Mouse (Mus musculus) 3134 (cell line): ENCODE results near the gene Itpk1.
A peak's percentile ranks its signal among the peaks of the same experiment; 100 is the strongest.

Source experiments
- DNase-seq: peaks from one replicate; pipeline ENCODE4 v3.0.0-alpha.2; 2011; ENCODE audit warnings: low spot score; ENCODE audit not compliant: insufficient read length; ENCODE audit errors: extremely low read depth

Itpk1 gene

DNA sequence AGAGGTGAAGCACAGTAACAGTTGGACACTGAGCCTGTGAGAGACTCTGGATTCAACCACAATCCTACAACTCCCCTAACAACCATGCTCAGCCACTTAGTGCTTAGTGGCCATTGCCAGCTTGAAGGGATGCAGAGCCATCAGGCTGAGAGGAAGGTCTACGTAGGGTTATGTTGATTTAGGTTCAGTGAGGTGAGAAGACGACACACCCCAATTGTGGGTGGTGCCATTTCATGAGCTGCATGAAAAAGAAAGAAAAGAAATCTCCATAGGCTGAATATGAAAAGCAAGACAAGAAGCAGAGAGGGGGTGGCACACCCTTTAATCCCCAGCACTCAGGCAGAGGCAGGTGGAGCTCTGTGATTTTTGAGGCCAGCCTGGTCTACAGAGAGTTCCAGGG, 9.4 kb upstream of the Itpk1 start:
- no peak for DNase-seq

- no peak for DNase-seq
These were observed 8.6 kb upstream of the Itpk1 start for GRCm38 (mm10) chr12:102713153-102713865.

DNA sequence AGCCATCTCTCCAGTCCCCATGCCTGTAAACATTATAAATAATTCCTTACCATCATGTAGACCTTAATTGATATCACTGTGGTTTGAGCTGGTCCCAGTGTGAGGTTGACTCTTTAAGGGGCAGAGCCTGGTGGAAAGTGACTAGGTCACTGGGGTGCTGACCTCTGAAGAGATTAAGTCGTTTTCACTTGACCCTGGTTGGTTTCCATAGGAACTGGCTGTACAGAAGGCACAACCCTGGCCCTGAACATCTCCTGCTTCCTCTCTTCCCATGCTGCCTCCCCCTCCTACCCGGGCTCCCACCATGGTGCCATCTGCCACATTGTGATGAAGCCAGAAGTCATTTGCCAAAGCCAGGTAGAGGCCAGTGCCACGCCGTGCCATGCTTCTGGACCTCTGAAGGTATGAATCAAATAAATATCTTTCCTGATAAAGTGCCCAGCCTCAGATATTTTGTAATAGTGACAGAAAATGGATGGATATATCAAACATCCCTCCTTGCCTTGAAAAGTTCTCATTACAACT, 6.2 kb upstream of the Itpk1 start:
- no peak for DNase-seq

GRCm38 (mm10) chr12:102709896-102710295, 5.2 kb upstream of the Itpk1 start:
- no peak for DNase-seq

- DNase-seq, result peak; percentile 51
These were observed 3.5 kb upstream of the Itpk1 start for GRCm38 (mm10) chr12:102708220-102708619.

- DNase-seq, result no peak
These were observed 2.2 kb upstream of the Itpk1 start for GRCm38 (mm10) chr12:102706833-102707463.

- no peak for DNase-seq
These were observed 1.3 kb upstream of the Itpk1 start for GRCm38 (mm10) chr12:102705906-102706640.

- DNase-seq, result peak; percentile 84
These were observed 614 bp upstream of the Itpk1 start for GRCm38 (mm10) chr12:102705216-102705871.

DNA sequence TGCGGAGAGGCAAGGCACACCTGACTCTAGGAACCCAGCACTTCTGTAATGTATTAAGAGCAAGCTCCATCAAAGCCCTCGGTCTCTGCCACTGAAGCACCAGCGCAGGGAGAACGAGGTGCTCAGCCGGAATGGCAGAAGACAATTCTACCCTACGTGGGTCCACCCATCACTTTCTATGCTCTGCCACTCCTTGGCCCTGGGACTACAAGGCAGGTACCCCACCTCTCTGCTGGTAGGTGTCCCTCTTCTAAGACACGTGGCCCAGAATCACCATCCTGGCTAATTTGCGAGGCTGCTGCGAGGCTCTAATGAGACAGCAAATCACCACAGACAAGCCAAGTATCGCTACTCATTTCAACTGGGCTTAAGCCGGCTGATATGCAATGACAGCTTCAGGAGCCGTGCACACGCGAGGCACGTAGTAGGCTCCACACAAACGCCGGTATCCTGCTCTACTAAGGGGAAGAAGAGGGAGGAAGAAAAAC, 765 bp downstream of the Itpk1 start:
- DNase-seq, result peak; percentile 28

DNA sequence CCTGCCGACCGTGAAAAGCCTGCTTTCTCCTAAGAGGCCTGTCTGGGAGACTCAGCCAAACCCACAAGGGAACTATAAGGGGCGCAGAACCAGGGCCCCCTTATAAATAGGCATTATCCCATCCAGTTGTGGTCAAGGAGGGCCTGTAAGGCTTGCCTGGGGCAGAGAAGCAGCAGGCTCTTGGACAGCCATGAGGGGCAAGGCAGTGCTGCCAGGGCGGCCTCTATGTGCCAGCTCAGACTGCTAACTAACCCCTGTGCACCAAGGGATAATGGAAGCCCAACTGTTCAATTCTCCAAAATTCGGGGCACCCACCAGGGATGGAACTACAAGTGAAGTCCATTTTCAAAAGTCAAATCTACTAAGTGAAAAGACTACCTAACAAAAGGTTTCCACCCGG, 1.3 kb downstream of the Itpk1 start:
- DNase-seq, result no peak

DNA sequence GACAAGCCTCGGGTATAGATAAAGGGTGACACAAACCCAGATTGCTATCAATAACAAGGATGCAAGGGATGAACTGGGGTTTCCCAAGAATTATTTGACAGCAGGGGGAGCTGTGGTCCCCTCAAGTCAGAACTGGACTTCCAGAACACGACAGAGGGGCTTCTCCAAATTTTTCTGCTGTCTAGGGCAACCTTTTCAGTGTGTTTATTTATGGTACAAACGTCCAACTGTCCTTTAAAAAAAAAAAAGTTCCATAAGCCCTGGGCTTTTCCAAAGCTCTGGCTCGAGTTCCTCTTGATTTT, 1.7 kb downstream of the Itpk1 start:
- DNase-seq, result no peak

DNA sequence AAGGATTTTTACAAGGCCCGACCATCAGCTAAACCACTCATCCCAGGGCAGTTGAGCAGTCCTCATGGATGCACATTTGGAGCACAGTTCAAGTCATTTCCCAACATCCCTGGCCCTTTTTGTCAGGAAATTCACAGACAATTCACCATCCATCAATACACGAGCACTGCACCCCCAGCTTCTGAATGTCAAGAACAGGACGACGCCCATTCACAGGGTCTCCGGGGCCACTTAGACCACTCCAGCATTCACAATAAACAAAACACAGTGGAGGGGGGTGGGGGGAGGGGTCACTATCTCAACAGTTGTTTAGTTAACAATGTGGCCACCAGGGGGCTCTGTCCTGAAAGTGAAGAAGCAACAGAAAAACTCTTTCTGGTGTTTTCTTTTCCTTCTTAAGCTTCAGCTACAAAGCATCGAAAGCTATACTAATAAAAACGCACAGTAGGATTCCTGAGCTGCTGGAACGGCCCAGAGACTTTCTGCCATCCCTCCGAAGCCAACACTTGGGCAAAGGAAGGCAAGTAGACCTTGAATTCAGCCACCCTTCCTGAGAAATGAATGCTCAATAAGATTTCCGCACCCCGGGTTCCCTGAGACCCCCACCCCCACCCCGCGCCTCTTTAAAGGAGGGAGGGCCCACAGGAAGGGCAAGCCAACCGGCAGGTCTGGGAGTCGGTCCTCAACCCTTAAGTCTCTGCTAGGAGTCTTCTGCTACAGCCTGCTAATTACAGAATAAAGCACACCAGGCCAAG, 2.2 kb downstream of the Itpk1 start:
- peak; percentile 39 for DNase-seq

DNA sequence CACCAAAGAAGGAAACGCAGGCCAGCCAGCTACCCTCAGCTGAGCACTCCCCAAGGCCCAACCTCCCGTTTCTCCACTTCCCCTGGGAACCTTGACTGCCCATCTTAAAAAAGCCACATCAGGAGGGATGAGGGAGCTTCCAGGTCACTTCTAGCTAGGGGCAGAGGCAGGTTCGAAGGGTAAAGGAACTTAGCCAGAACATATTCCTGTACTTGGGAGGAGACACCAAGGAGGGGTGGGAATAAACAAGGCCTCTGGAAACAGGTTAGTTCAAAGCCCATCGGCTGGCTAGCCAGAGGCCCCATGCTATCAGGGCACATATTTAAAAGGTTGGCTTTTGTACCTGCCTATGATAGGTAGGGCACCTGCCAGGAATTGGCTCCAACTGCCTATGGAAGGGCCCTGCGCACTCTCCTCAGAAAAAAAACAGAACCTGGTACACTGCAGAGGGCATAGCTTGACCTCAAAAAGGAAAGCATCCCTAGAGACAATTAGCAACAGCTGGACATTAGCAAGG, 3.0 kb downstream of the Itpk1 start:
- no peak for DNase-seq

GRCm38 (mm10) chr12:102700453-102700852, 4.3 kb downstream of the Itpk1 start:
- no peak for DNase-seq

DNA sequence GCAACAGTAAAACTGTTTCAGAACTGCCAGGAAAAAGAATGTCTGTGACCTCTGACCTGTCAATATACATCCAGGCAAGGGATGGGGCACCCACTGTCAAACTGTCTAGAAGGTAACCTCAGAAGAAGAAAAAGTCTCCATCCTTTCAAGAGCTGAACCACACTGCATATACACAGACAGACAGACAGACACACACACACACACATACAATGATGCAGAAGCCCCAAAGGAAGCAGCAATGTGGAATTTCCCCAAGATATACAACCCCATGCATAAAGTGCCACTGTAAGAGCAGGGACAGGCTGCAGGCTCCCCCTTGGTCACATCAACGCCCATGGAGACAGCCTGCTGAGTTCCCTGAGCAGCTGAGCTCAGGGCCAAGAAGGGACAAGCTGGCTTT, 5.6 kb downstream of the Itpk1 start:
- no peak for DNase-seq

GRCm38 (mm10) chr12:102698089-102698684, 6.5 kb downstream of the Itpk1 start:
- DNase-seq, result no peak

DNA sequence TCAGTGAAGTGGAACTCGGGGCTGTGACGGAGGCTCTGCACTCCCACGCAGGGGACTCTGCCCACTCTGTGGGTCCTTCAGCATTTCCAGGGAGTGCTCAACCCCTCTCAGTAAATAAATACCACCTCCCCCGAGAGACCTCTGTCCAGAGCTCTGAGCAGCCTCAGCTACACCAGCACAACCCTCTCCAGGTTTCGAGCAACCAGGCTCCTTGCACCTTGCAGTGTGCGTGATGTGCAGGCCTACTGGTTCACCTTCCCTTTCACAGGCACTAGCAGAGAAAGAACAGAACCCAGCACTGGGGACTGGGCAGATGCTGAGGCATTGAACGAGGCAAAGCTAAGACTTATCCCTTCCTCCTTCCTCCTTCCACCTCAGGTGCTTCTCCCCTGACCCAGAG, 7.3 kb downstream of the Itpk1 start:
- DNase-seq, result no peak

- DNase-seq, result no peak
These were observed 7.9 kb downstream of the Itpk1 start for GRCm38 (mm10) chr12:102696635-102697354.
